Comparison of ENCODE assay signal across 20 mouse cellular contexts in genomic region chr6:8393029-8393428, GRCm38 (mm10).
A peak's percentile ranks its signal among the peaks of the same experiment; 100 is the strongest.
DNase-seq lines count a peak whose midpoint lies in the region; ATAC-seq and TF ChIP-seq lines count a peak whose summit lies in the region.
"Had no signal": no experiment of that assay in that cellular context is flagged by ENCODE, and none has a peak within 500 bp of the region (broad histone marks: within the 10 kb centered on the region; RNA-seq: fewer than 3 reads in every experiment).

No protein-coding gene starts in this region.

- H3K9ac ChIP-seq in lung, postnatal 0 days (replicated peaks; ENCODE audit: low read depth), result no peak overlapping the region
- H3K9ac ChIP-seq in liver, embryonic 15.5 days, result no peak overlapping the region
- H3K9ac ChIP-seq: forebrain, postnatal 0 days; heart, embryonic 15.5 days; hindbrain, embryonic 13.5 days; midbrain, embryonic 13.5 days; neural tube, embryonic 12.5 days had no signal

- H3K4me1 ChIP-seq in lung, postnatal 0 days (ENCODE audit: insufficient read depth, low read depth, low read length), result no peaks in the 10 kb centered on the region
- H3K4me1 ChIP-seq in liver, embryonic 15.5 days (replicated peaks), result peaks cover 8% of the 10 kb centered on the region; the same call in 1 of the 2 replicates
- H3K4me1 ChIP-seq in heart, embryonic 10.5 days, result peaks cover 9% of the 10 kb centered on the region; the same call in 1 of the 2 replicates
- peaks cover 16% of the 10 kb centered on the region for H3K4me1 ChIP-seq in forebrain, embryonic 10.5 days
- H3K4me1 ChIP-seq: heart, embryonic 15.5 days had no signal

- TF ChIP-seq CTCF in lung, postnatal 0 days (IDR thresholded peaks at IDR 0.05), result no peak

- WGBS in lung, postnatal 0 days, result 30% methylated on average over 4 of the region's 4 CpGs
- WGBS in liver, embryonic 15.5 days (ENCODE audit: insufficient replicate concordance), result 41% methylated on average over 4 of the region's 4 CpGs
- 63% methylated on average over 4 of the region's 4 CpGs for WGBS in heart, embryonic 10.5 days
- 88% methylated on average over 4 of the region's 4 CpGs for WGBS in forebrain, embryonic 10.5 days

- H3K36me3 ChIP-seq in lung, postnatal 0 days (ENCODE audit: insufficient read depth, low read length), result no peaks in the 10 kb centered on the region
- no peaks in the 10 kb centered on the region for H3K36me3 ChIP-seq in liver, embryonic 15.5 days (replicated peaks)
- no peaks in the 10 kb centered on the region for H3K36me3 ChIP-seq in heart, embryonic 10.5 days
- no peaks in the 10 kb centered on the region for H3K36me3 ChIP-seq in forebrain, embryonic 10.5 days (replicated peaks)
- H3K36me3 ChIP-seq: heart, embryonic 15.5 days; hindbrain, embryonic 13.5 days; limb, embryonic 10.5 days; midbrain, embryonic 13.5 days; neural tube, embryonic 12.5 days had no signal

- H3K4me3 ChIP-seq in lung, postnatal 0 days (ENCODE audit: low read depth, low read length), result no peak overlapping the region
- no peak overlapping the region for H3K4me3 ChIP-seq in liver, embryonic 15.5 days (replicated peaks)
- no peak overlapping the region for H3K4me3 ChIP-seq in heart, embryonic 10.5 days
- no peak overlapping the region for H3K4me3 ChIP-seq in forebrain, embryonic 10.5 days
- H3K4me3 ChIP-seq: heart, embryonic 15.5 days; hindbrain, embryonic 13.5 days; limb, embryonic 10.5 days; midbrain, embryonic 13.5 days; neural tube, embryonic 12.5 days had no signal

- H3K27ac ChIP-seq in lung, postnatal 0 days (ENCODE audit: low read length), result no peak overlapping the region
- H3K27ac ChIP-seq in liver, embryonic 15.5 days (replicated peaks), result no peak overlapping the region
- H3K27ac ChIP-seq in heart, embryonic 10.5 days, result no peak overlapping the region
- no peak overlapping the region for H3K27ac ChIP-seq in forebrain, embryonic 10.5 days
- H3K27ac ChIP-seq: heart, embryonic 15.5 days; hindbrain, embryonic 13.5 days; limb, embryonic 10.5 days; midbrain, embryonic 13.5 days; neural tube, embryonic 12.5 days had no signal

- no peaks in the 10 kb centered on the region for H3K27me3 ChIP-seq in lung, postnatal 0 days (replicated peaks; ENCODE audit: insufficient read depth, low read length)
- no peaks in the 10 kb centered on the region for H3K27me3 ChIP-seq in liver, embryonic 15.5 days
- no peaks in the 10 kb centered on the region for H3K27me3 ChIP-seq in heart, embryonic 10.5 days (ENCODE audit: insufficient read depth, poor library complexity, severe bottlenecking)
- no peaks in the 10 kb centered on the region for H3K27me3 ChIP-seq in forebrain, embryonic 10.5 days (ENCODE audit: poor library complexity, severe bottlenecking)
- H3K27me3 ChIP-seq: heart, embryonic 15.5 days; hindbrain, embryonic 13.5 days; midbrain, embryonic 13.5 days; neural tube, embryonic 12.5 days had no signal

- no peak for TF ChIP-seq EP300 in lung, postnatal 0 days (IDR thresholded peaks at IDR 0.05)

- no peaks in the 10 kb centered on the region for H3K9me3 ChIP-seq in lung, postnatal 0 days (ENCODE audit: low read length)
- no peaks in the 10 kb centered on the region for H3K9me3 ChIP-seq in liver, embryonic 15.5 days (replicated peaks)
- H3K9me3 ChIP-seq in heart, embryonic 10.5 days, result no peaks in the 10 kb centered on the region
- no peaks in the 10 kb centered on the region for H3K9me3 ChIP-seq in forebrain, embryonic 10.5 days
- H3K9me3 ChIP-seq: heart, embryonic 15.5 days; hindbrain, embryonic 13.5 days; limb, embryonic 10.5 days; midbrain, embryonic 13.5 days; neural tube, embryonic 12.5 days had no signal

- no peak for ATAC-seq in lung, postnatal 0 days
- ATAC-seq in liver, embryonic 15.5 days (ENCODE audit: insufficient read depth), result 0 out of 2 replicates have a peak, but pooled peaks have one; percentile 37
- ATAC-seq in frontal cortex, adult (ENCODE audit: low TSS enrichment), result no peak; the same call in 1 of the 2 replicates
- ATAC-seq: forebrain, postnatal 0 days; midbrain, embryonic 13.5 days had no signal

- no peak for DNase-seq in lung, postnatal 0 days (ENCODE audit: low spot score)
- DNase-seq in lung, postnatal 25 days (ENCODE audit: low spot score), result no peak
- DNase-seq in c-Kit-positive CD71-positive TER-119-negative erythroid progenitor cells, embryonic 14.5 days (ENCODE audit: low read depth), result peak; percentile 17
- no peak for DNase-seq in heart, embryonic 10.5 days (ENCODE audit: low spot score)
- DNase-seq in forebrain, embryonic 10.5 days (ENCODE audit: extremely low spot score, low spot score), result no peak
- DNase-seq: adrenal gland, postnatal 25 days; cerebellum, adult 11 months; cerebellum, postnatal 14 days; forebrain, postnatal 0 days; heart, postnatal 36 days; kidney, adult 18-20 months; kidney, postnatal 10 days; right cerebral cortex, postnatal 14 days had no signal

- H3K4me2 ChIP-seq in lung, postnatal 0 days (replicated peaks; ENCODE audit: low read depth, low read length), result 0 out of 2 replicates have a peak overlapping the region, but pooled peaks have one; percentile 5
- no peak overlapping the region for H3K4me2 ChIP-seq in liver, embryonic 15.5 days
- H3K4me2 ChIP-seq: heart, embryonic 15.5 days; hindbrain, embryonic 13.5 days; midbrain, embryonic 13.5 days; neural tube, embryonic 12.5 days had no signal
